Mouse (Mus musculus): ENCODE data around the gene Vmn1r56. TPM values are rescaled to one million over a fixed set of nuclear protein-coding genes. Genes with fewer than 3 reads are reported as not detected.
"Not testable (repeated sequence)": the region's sequence is repeated elsewhere in the genome, so short reads cannot be mapped to it uniquely, and the experiment has no call there.

Vmn1r56 gene
- total RNA-seq (2012; rRNA removed) (not detected in 2 replicates), polyA plus RNA-seq (2012; ENCODE audit: insufficient read depth in 1 of 2, insufficient read length in 2 of 2, low read depth in 1 of 2, low replicate concordance in 2 of 2, missing spikeins in 1 of 2) (not detected)

- not testable (repeated sequence) for H3K4me1 ChIP-seq (ENCODE audit: control insufficient read depth in 1 of 2, insufficient read depth in 2 of 2, low read length in 2 of 2); H3K9me3 ChIP-seq (replicated peaks; ENCODE audit: insufficient read depth, low read length); DNase-seq (ENCODE audit: low read depth, low spot score); H3K27me3 ChIP-seq (ENCODE audit: control insufficient read depth in 1 of 2, insufficient read depth in 2 of 2, low read length in 2 of 2); H3K36me3 ChIP-seq (ENCODE audit: control insufficient read depth in 1 of 2, insufficient read depth in 2 of 2, low read length in 2 of 2); H3K4me3 ChIP-seq (ENCODE audit: control insufficient read depth in 1 of 2, insufficient read depth in 1 of 2, low read depth in 2 of 2, low read length in 2 of 2); H3K27ac ChIP-seq (ENCODE audit: control insufficient read depth, low read depth, low read length); H3K79me2 ChIP-seq (ENCODE audit: control insufficient read depth, insufficient read depth, low read length, poor library complexity); H3K9ac ChIP-seq (ENCODE audit: control insufficient read depth, low read depth, low read length, poor library complexity, severe bottlenecking)
Measured at GRCm38 (mm10) chr7:5196647-5197046, at the start of gene Vmn1r56. TSS of gene Vmn1r56 (minus strand) at chr7:5196747.

- not testable (repeated sequence) for H3K27me3 ChIP-seq (ENCODE audit: control insufficient read depth in 1 of 2, insufficient read depth in 2 of 2, low read length in 2 of 2); H3K4me1 ChIP-seq (ENCODE audit: control insufficient read depth in 1 of 2, insufficient read depth in 2 of 2, low read length in 2 of 2); H3K27ac ChIP-seq (ENCODE audit: control insufficient read depth, low read depth, low read length); H3K9ac ChIP-seq (ENCODE audit: control insufficient read depth, low read depth, low read length, poor library complexity, severe bottlenecking); H3K36me3 ChIP-seq (ENCODE audit: control insufficient read depth in 1 of 2, insufficient read depth in 2 of 2, low read length in 2 of 2); DNase-seq (ENCODE audit: low read depth, low spot score); H3K9me3 ChIP-seq (replicated peaks; ENCODE audit: insufficient read depth, low read length); H3K4me3 ChIP-seq (ENCODE audit: control insufficient read depth in 1 of 2, insufficient read depth in 1 of 2, low read depth in 2 of 2, low read length in 2 of 2); H3K79me2 ChIP-seq (ENCODE audit: control insufficient read depth, insufficient read depth, low read length, poor library complexity)
Measured at GRCm38 (mm10) chr7:5218193-5218592, 21.6 kb upstream of the Vmn1r56 start, which contains the start of gene Vmn1r57. TSS of gene Vmn1r57 (plus strand) at chr7:5218493.

- not testable (repeated sequence) for H3K4me3 ChIP-seq (ENCODE audit: control insufficient read depth in 1 of 2, insufficient read depth in 1 of 2, low read depth in 2 of 2, low read length in 2 of 2); H3K9me3 ChIP-seq (replicated peaks; ENCODE audit: insufficient read depth, low read length); H3K27ac ChIP-seq (ENCODE audit: control insufficient read depth, low read depth, low read length); H3K79me2 ChIP-seq (ENCODE audit: control insufficient read depth, insufficient read depth, low read length, poor library complexity); H3K27me3 ChIP-seq (ENCODE audit: control insufficient read depth in 1 of 2, insufficient read depth in 2 of 2, low read length in 2 of 2); H3K36me3 ChIP-seq (ENCODE audit: control insufficient read depth in 1 of 2, insufficient read depth in 2 of 2, low read length in 2 of 2); H3K9ac ChIP-seq (ENCODE audit: control insufficient read depth, low read depth, low read length, poor library complexity, severe bottlenecking); H3K4me1 ChIP-seq (ENCODE audit: control insufficient read depth in 1 of 2, insufficient read depth in 2 of 2, low read length in 2 of 2); DNase-seq (ENCODE audit: low read depth, low spot score)
Measured at GRCm38 (mm10) chr7:5149570-5149969, 47.0 kb downstream of the Vmn1r56 start, which contains the start of gene Vmn1r55. TSS of gene Vmn1r55 (minus strand) at chr7:5149670.

Other genes starting within 250 kb of the Vmn1r56 start
- not detected in 2 replicates for gene Sbk2, start 232.3 kb downstream of the Vmn1r56 start, total RNA-seq (2012; rRNA removed)
- not detected for gene Sbk2, start 232.3 kb downstream of the Vmn1r56 start, polyA plus RNA-seq (2012; ENCODE audit: insufficient read depth in 1 of 2, insufficient read length in 2 of 2, low read depth in 1 of 2, low replicate concordance in 2 of 2, missing spikeins in 1 of 2)
- not detected in 2 replicates for gene Sbk3, start 225.6 kb downstream of the Vmn1r56 start, total RNA-seq (2012; rRNA removed)
- not detected for gene Sbk3, start 225.6 kb downstream of the Vmn1r56 start, polyA plus RNA-seq (2012; ENCODE audit: insufficient read depth in 1 of 2, insufficient read length in 2 of 2, low read depth in 1 of 2, low replicate concordance in 2 of 2, missing spikeins in 1 of 2)
- 0.42 and 0.54 TPM in 2 replicates for gene Zfp579, start 200.6 kb downstream of the Vmn1r56 start, total RNA-seq (2012; rRNA removed)
- gene Zfp579, start 200.6 kb downstream of the Vmn1r56 start, polyA plus RNA-seq (2012; ENCODE audit: insufficient read depth in 1 of 2, insufficient read length in 2 of 2, low read depth in 1 of 2, low replicate concordance in 2 of 2, missing spikeins in 1 of 2): 1 to 10 TPM in 1 of 2 experiments, not detected in 1; 3.6 TPM
- 9.2 and 9.4 TPM in 2 replicates for gene Zfp524, start 182.3 kb downstream of the Vmn1r56 start, total RNA-seq (2012; rRNA removed)
- 10 to 100 TPM in 1 of 2 experiments, not detected in 1; 12.7 TPM for gene Zfp524, start 182.3 kb downstream of the Vmn1r56 start, polyA plus RNA-seq (2012; ENCODE audit: insufficient read depth in 1 of 2, insufficient read length in 2 of 2, low read depth in 1 of 2, low replicate concordance in 2 of 2, missing spikeins in 1 of 2)
- 27.5 and 28.1 TPM in 2 replicates for gene Fiz1, start 182.1 kb downstream of the Vmn1r56 start, total RNA-seq (2012; rRNA removed)
- 10 to 100 TPM in 1 of 2 experiments, not detected in 1; 56.5 TPM for gene Fiz1, start 182.1 kb downstream of the Vmn1r56 start, polyA plus RNA-seq (2012; ENCODE audit: insufficient read depth in 1 of 2, insufficient read length in 2 of 2, low read depth in 1 of 2, low replicate concordance in 2 of 2, missing spikeins in 1 of 2)
- not detected in 2 replicates for gene Gm44973, start 181.3 kb downstream of the Vmn1r56 start, total RNA-seq (2012; rRNA removed)
- gene Gm44973, start 181.3 kb downstream of the Vmn1r56 start, polyA plus RNA-seq (2012; ENCODE audit: insufficient read depth in 1 of 2, insufficient read length in 2 of 2, low read depth in 1 of 2, low replicate concordance in 2 of 2, missing spikeins in 1 of 2): 1 to 10 TPM in 1 of 2 experiments, not detected in 1; 7.9 TPM
- gene Zfp865, start 176.4 kb downstream of the Vmn1r56 start, total RNA-seq (2012; rRNA removed): 12.2 and 12.7 TPM in 2 replicates
- 10 to 100 TPM in 1 of 2 experiments, not detected in 1; 34.6 TPM for gene Zfp865, start 176.4 kb downstream of the Vmn1r56 start, polyA plus RNA-seq (2012; ENCODE audit: insufficient read depth in 1 of 2, insufficient read length in 2 of 2, low read depth in 1 of 2, low replicate concordance in 2 of 2, missing spikeins in 1 of 2)
- 0.39 and 0.50 TPM in 2 replicates for gene Ccdc106, start 176.2 kb downstream of the Vmn1r56 start, total RNA-seq (2012; rRNA removed)
- gene Ccdc106, start 176.2 kb downstream of the Vmn1r56 start, polyA plus RNA-seq (2012; ENCODE audit: insufficient read depth in 1 of 2, insufficient read length in 2 of 2, low read depth in 1 of 2, low replicate concordance in 2 of 2, missing spikeins in 1 of 2): under 1 TPM in 1 of 2 experiments, not detected in 1; 0.82 TPM
- not detected in 2 replicates for gene 4632433K11Rik, start 162.6 kb downstream of the Vmn1r56 start, total RNA-seq (2012; rRNA removed)
- gene 4632433K11Rik, start 162.6 kb downstream of the Vmn1r56 start, polyA plus RNA-seq (2012; ENCODE audit: insufficient read depth in 1 of 2, insufficient read length in 2 of 2, low read depth in 1 of 2, low replicate concordance in 2 of 2, missing spikeins in 1 of 2): not detected
- gene Zfp784, start 158.3 kb downstream of the Vmn1r56 start, total RNA-seq (2012; rRNA removed): 0.96 and 1.2 TPM in 2 replicates
- gene Zfp784, start 158.3 kb downstream of the Vmn1r56 start, polyA plus RNA-seq (2012; ENCODE audit: insufficient read depth in 1 of 2, insufficient read length in 2 of 2, low read depth in 1 of 2, low replicate concordance in 2 of 2, missing spikeins in 1 of 2): 1 to 10 TPM in 1 of 2 experiments, not detected in 1; 2.9 TPM
- 1.0 and 1.7 TPM in 2 replicates for gene Zfp580, start 145.2 kb downstream of the Vmn1r56 start, total RNA-seq (2012; rRNA removed)
- 10 to 100 TPM in 1 of 2 experiments, not detected in 1; 19.9 TPM for gene Zfp580, start 145.2 kb downstream of the Vmn1r56 start, polyA plus RNA-seq (2012; ENCODE audit: insufficient read depth in 1 of 2, insufficient read length in 2 of 2, low read depth in 1 of 2, low replicate concordance in 2 of 2, missing spikeins in 1 of 2)
- 301 and 311 TPM in 2 replicates for gene U2af2, start 134.6 kb downstream of the Vmn1r56 start, total RNA-seq (2012; rRNA removed)
- gene U2af2, start 134.6 kb downstream of the Vmn1r56 start, polyA plus RNA-seq (2012; ENCODE audit: insufficient read depth in 1 of 2, insufficient read length in 2 of 2, low read depth in 1 of 2, low replicate concordance in 2 of 2, missing spikeins in 1 of 2): 100 to 1,000 TPM; 477 to 491 TPM
- gene Epn1, start 116.5 kb downstream of the Vmn1r56 start, total RNA-seq (2012; rRNA removed): 72.3 and 75.5 TPM in 2 replicates
- gene Epn1, start 116.5 kb downstream of the Vmn1r56 start, polyA plus RNA-seq (2012; ENCODE audit: insufficient read depth in 1 of 2, insufficient read length in 2 of 2, low read depth in 1 of 2, low replicate concordance in 2 of 2, missing spikeins in 1 of 2): 100 to 1,000 TPM in 1 of 2 experiments, not detected in 1; 147 TPM
- not detected in 2 replicates for gene Rfpl4, start 79.8 kb downstream of the Vmn1r56 start, total RNA-seq (2012; rRNA removed)
- not detected for gene Rfpl4, start 79.8 kb downstream of the Vmn1r56 start, polyA plus RNA-seq (2012; ENCODE audit: insufficient read depth in 1 of 2, insufficient read length in 2 of 2, low read depth in 1 of 2, low replicate concordance in 2 of 2, missing spikeins in 1 of 2)
- gene Rasl2-9, start 70.8 kb downstream of the Vmn1r56 start, total RNA-seq (2012; rRNA removed): not detected in 2 replicates
- gene Rasl2-9, start 70.8 kb downstream of the Vmn1r56 start, polyA plus RNA-seq (2012; ENCODE audit: insufficient read depth in 1 of 2, insufficient read length in 2 of 2, low read depth in 1 of 2, low replicate concordance in 2 of 2, missing spikeins in 1 of 2): 100 to 1,000 TPM in 1 of 2 experiments, under 1 TPM in 1; 0.65 to 196 TPM
- not detected in 2 replicates for gene Vmn1r55, start 47.1 kb downstream of the Vmn1r56 start, total RNA-seq (2012; rRNA removed)
- not detected for gene Vmn1r55, start 47.1 kb downstream of the Vmn1r56 start, polyA plus RNA-seq (2012; ENCODE audit: insufficient read depth in 1 of 2, insufficient read length in 2 of 2, low read depth in 1 of 2, low replicate concordance in 2 of 2, missing spikeins in 1 of 2)
- gene Vmn1r57, start 21.7 kb upstream of the Vmn1r56 start, total RNA-seq (2012; rRNA removed): not detected in 2 replicates
- gene Vmn1r57, start 21.7 kb upstream of the Vmn1r56 start, polyA plus RNA-seq (2012; ENCODE audit: insufficient read depth in 1 of 2, insufficient read length in 2 of 2, low read depth in 1 of 2, low replicate concordance in 2 of 2, missing spikeins in 1 of 2): not detected
- gene Gm5065, start 153.8 kb upstream of the Vmn1r56 start, total RNA-seq (2012; rRNA removed): not detected in 2 replicates
- not detected for gene Gm5065, start 153.8 kb upstream of the Vmn1r56 start, polyA plus RNA-seq (2012; ENCODE audit: insufficient read depth in 1 of 2, insufficient read length in 2 of 2, low read depth in 1 of 2, low replicate concordance in 2 of 2, missing spikeins in 1 of 2)
- not detected in 2 replicates for gene Nlrp2, start 154.3 kb upstream of the Vmn1r56 start, total RNA-seq (2012; rRNA removed)
- gene Nlrp2, start 154.3 kb upstream of the Vmn1r56 start, polyA plus RNA-seq (2012; ENCODE audit: insufficient read depth in 1 of 2, insufficient read length in 2 of 2, low read depth in 1 of 2, low replicate concordance in 2 of 2, missing spikeins in 1 of 2): not detected
- not detected in 2 replicates for gene Vmn1r58, start 216.6 kb upstream of the Vmn1r56 start, total RNA-seq (2012; rRNA removed)
- not detected for gene Vmn1r58, start 216.6 kb upstream of the Vmn1r56 start, polyA plus RNA-seq (2012; ENCODE audit: insufficient read depth in 1 of 2, insufficient read length in 2 of 2, low read depth in 1 of 2, low replicate concordance in 2 of 2, missing spikeins in 1 of 2)

Measured in MEL (cell line).